Mouse (Mus musculus): Measurements from ENCODE around the gene Slc7a11. TPM values are rescaled to one million over a fixed set of nuclear protein-coding genes. Genes with fewer than 3 reads are reported as not detected.

Gene Slc7a11
- total and polyA plus RNA-seq, 3 experiments, result 0.03 to 0.98 (median 0.38) TPM

DNA sequence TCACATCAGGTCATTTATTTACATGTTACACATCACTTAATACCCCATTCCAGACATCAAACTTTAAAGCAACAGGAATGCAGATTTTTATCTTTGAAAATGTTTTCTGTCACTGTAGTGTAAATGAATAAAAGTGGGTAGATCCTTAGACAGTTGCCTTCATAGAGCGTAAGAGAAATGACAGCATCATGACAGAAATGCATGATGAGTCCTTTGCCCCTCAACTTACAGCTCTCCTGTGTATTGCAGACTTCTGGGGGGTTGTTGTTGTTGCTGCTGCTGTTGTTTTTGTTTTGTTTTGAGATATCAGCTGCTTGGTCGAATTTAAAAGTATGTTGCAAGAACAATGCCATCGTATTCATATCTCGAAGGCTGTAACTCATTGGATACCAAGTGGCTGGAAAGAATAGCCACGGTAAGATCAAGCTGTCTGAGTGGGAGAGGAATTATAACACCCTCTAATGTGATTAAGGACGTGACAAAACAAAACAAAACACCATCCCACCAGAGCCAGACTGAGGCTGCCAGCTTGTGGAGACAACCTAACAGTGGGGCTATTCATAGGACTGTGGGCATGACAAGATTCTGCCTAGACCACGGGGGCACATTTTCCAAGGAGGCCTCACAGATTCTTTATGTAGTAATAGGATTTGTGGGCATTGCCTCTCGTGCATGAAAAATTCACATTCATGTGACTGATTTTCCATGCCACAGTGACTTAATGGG, 557.0 kb downstream of the Slc7a11 start:
- ATAC-seq (ENCODE audit: extremely low read depth, insufficient number of reproducible peaks, low FRiP score, poor library complexity, severe bottlenecking) (no peak), DNase-seq (ENCODE audit: low spot score) (no peak)
- Histone ChIP-seq H3K4me3 (ENCODE audit: low read depth, low read length) (no peak overlapping the region), H3K36me3 (replicated peaks) (no peaks in the 10 kb centered on the region), H3K9me3 (replicated peaks) (no peaks in the 10 kb centered on the region), H3K27me3 (ENCODE audit: insufficient read depth, low read length) (no peaks in the 10 kb centered on the region), H3K4me1 (ENCODE audit: insufficient read depth, low read depth, low read length) (no peaks in the 10 kb centered on the region)
- TF ChIP-seq GATA2 (IDR thresholded peaks at IDR 0.05; ENCODE audit: borderline replicate concordance, low read depth, low read length) (no peak), GATA1 (IDR thresholded peaks at IDR 0.05; ENCODE audit: borderline replicate concordance, low read length) (no peak), POLR2AphosphoS5 (IDR thresholded peaks at IDR 0.05; ENCODE audit: insufficient replicate concordance, low read depth, low read length) (no peak), CTCF (IDR thresholded peaks at IDR 0.05; ENCODE audit: low read depth, low read length) (no peak), TAL1 (conservative IDR thresholded peaks at IDR 0.05; ENCODE audit: low read depth, low read length) (no peak)

DNA sequence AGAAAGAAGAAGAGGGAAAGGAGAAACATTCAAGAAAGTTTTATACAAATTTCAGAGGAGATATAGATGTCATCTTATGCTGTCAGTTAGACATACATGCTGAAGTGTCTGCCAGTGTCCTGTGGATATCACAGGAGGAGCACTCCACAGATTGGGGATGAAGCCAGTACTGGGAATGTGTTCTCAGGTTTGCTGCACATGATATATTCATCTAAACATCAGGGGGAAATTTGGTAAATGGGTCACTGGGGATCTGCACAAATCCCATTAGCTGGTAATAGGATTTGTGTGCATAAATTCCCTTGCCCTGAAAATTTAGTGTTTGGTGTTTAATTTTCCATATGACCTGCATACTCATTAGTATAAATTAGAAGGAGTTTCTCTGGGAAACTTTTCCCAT, 562.9 kb downstream of the Slc7a11 start:
- no peak for DNase-seq (ENCODE audit: low spot score)
- Histone ChIP-seq H3K4me1 (ENCODE audit: insufficient read depth, low read depth, low read length) (no peaks in the 10 kb centered on the region), H3K4me3 (ENCODE audit: low read depth, low read length) (no peak overlapping the region), H3K36me3 (replicated peaks) (no peaks in the 10 kb centered on the region), H3K9me3 (replicated peaks) (no peaks in the 10 kb centered on the region), H3K27me3 (ENCODE audit: insufficient read depth, low read length) (no peaks in the 10 kb centered on the region)
- ATAC-seq (ENCODE audit: extremely low read depth, insufficient number of reproducible peaks, low FRiP score, poor library complexity, severe bottlenecking), result no peak
- TF ChIP-seq TAL1 (conservative IDR thresholded peaks at IDR 0.05; ENCODE audit: low read depth, low read length) (no peak), GATA1 (IDR thresholded peaks at IDR 0.05; ENCODE audit: borderline replicate concordance, low read length) (no peak), GATA2 (IDR thresholded peaks at IDR 0.05; ENCODE audit: borderline replicate concordance, low read depth, low read length) (no peak), POLR2AphosphoS5 (IDR thresholded peaks at IDR 0.05; ENCODE audit: insufficient replicate concordance, low read depth, low read length) (no peak), CTCF (IDR thresholded peaks at IDR 0.05; ENCODE audit: low read depth, low read length) (no peak)

DNA sequence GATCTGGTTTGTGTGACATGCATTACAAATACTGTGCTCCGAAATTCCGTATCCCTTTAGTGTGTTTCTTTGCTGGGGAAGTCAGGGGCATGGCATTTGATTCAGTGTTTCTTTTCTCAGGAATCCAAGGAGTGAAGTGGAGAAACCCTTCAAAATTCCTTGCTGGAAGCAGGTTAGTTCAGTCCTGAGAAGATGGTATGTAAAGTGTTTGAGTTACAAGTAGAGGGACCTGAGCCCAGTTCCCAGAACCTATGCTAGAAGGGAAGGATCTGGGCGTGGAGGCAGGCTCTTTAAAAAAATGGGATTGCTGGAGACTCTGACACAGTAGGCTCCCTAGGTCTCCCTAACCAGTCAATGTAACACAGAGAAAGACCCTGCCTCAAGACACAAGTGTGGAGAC, 572.6 kb downstream of the Slc7a11 start:
- TF ChIP-seq CTCF (IDR thresholded peaks at IDR 0.05; ENCODE audit: low read depth, low read length), result no peak
- TF ChIP-seq GATA1 (IDR thresholded peaks at IDR 0.05; ENCODE audit: borderline replicate concordance, low read length), result no peak
- no peak for TF ChIP-seq TAL1 (conservative IDR thresholded peaks at IDR 0.05; ENCODE audit: low read depth, low read length)
- TF ChIP-seq POLR2AphosphoS5 (IDR thresholded peaks at IDR 0.05; ENCODE audit: insufficient replicate concordance, low read depth, low read length), result no peak
- no peak for TF ChIP-seq GATA2 (IDR thresholded peaks at IDR 0.05; ENCODE audit: borderline replicate concordance, low read depth, low read length)
- H3K9me3 ChIP-seq (replicated peaks), result 0 out of 2 replicates have a peak, but pooled peaks cover 5% of the 10 kb centered on the region
- H3K36me3 ChIP-seq (replicated peaks), result no peaks in the 10 kb centered on the region
- H3K4me1 ChIP-seq (ENCODE audit: insufficient read depth, low read depth, low read length), result no peaks in the 10 kb centered on the region
- H3K27me3 ChIP-seq (ENCODE audit: insufficient read depth, low read length), result no peaks in the 10 kb centered on the region
- H3K4me3 ChIP-seq (ENCODE audit: low read depth, low read length), result no peak overlapping the region
- no peak for DNase-seq (ENCODE audit: low spot score)
- ATAC-seq (ENCODE audit: extremely low read depth, insufficient number of reproducible peaks, low FRiP score, poor library complexity, severe bottlenecking), result no peak

DNA sequence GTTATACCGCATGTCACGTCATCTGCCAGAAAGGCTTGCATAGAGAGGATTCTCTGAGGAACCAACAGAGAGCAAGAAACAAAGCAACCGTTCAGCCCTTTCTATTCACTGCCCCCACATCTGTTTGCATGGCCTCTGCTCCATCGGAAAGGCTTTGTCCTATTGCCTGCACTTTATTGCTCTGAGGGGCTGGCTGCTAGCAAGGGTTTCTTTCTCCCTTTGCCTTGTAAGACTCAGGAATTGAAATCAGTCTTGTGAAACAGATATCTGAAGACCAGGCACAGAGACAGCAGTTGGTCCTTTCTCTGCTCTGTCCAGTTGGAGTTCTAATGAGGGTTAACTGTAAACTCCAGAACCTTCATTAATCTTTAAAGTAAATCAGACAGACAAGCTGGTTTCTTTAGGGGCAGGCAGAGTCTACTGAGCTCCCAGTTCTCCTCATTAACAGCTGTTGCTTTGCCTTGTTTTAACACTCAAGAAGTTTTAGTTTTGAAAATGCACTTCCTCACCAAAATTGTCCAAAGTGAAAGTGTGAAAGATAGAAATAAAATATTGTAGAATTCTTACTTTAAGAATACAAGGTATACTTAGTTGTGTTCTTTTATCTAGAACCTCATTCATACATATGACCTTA, 575.3 kb downstream of the Slc7a11 start:
- H3K9me3 ChIP-seq (replicated peaks), result 0 out of 2 replicates have a peak, but pooled peaks cover 8% of the 10 kb centered on the region
- no peak overlapping the region for H3K4me3 ChIP-seq (ENCODE audit: low read depth, low read length)
- no peak for DNase-seq (ENCODE audit: low spot score)
- ATAC-seq (ENCODE audit: extremely low read depth, insufficient number of reproducible peaks, low FRiP score, poor library complexity, severe bottlenecking), result no peak
- TF ChIP-seq GATA2 (IDR thresholded peaks at IDR 0.05; ENCODE audit: borderline replicate concordance, low read depth, low read length) (no peak), TAL1 (conservative IDR thresholded peaks at IDR 0.05; ENCODE audit: low read depth, low read length) (no peak), GATA1 (IDR thresholded peaks at IDR 0.05; ENCODE audit: borderline replicate concordance, low read length) (no peak), POLR2AphosphoS5 (IDR thresholded peaks at IDR 0.05; ENCODE audit: insufficient replicate concordance, low read depth, low read length) (no peak), CTCF (IDR thresholded peaks at IDR 0.05; ENCODE audit: low read depth, low read length) (no peak)
- H3K27me3 ChIP-seq (ENCODE audit: insufficient read depth, low read length), result no peaks in the 10 kb centered on the region
- no peaks in the 10 kb centered on the region for H3K4me1 ChIP-seq (ENCODE audit: insufficient read depth, low read depth, low read length)
- no peaks in the 10 kb centered on the region for H3K36me3 ChIP-seq (replicated peaks)

DNA sequence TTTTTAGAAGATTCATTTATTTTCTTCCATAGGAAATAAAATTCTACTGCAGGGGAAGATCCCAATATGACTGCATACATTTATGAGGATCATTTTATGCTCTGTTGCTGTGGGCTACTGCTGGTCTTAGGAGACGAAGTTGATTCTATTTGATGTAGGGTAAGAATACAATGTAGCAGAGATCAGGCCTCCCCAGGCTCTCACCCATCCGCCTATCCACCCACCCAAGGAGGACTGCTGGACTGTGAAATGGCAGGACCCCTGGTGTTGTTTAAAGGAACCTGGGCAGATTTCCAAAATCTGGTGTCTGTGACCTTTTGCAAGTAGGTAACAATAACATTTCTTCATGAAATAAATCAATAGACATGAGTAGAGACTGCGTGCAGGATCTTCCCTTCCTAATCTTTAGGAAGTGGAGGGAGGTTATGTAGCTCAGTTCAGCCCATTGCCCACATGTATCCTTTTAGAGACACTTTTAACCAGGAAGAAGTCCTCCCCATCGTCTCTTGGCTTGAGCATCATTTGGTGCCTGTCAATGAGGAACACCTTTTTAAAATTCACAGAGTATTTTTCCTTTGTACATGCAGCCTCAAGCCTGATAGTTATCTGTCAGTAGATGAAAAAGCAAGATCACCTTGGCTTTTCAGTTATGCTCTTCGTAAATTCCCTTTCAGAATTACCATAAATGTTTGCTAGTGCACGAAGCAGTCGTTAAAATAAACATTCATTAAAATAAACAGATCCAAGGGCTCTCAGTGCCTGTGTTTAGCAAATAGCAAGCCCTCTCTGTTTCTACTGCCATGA, 576.1 kb downstream of the Slc7a11 start:
- H3K9me3 ChIP-seq (replicated peaks), result 0 out of 2 replicates have a peak, but pooled peaks cover 8% of the 10 kb centered on the region
- H3K4me1 ChIP-seq (ENCODE audit: insufficient read depth, low read depth, low read length), result no peaks in the 10 kb centered on the region
- H3K36me3 ChIP-seq (replicated peaks), result no peaks in the 10 kb centered on the region
- TF ChIP-seq CTCF (IDR thresholded peaks at IDR 0.05; ENCODE audit: low read depth, low read length), result no peak
- no peak for TF ChIP-seq TAL1 (conservative IDR thresholded peaks at IDR 0.05; ENCODE audit: low read depth, low read length)
- no peak for TF ChIP-seq POLR2AphosphoS5 (IDR thresholded peaks at IDR 0.05; ENCODE audit: insufficient replicate concordance, low read depth, low read length)
- no peak for TF ChIP-seq GATA1 (IDR thresholded peaks at IDR 0.05; ENCODE audit: borderline replicate concordance, low read length)
- TF ChIP-seq GATA2 (IDR thresholded peaks at IDR 0.05; ENCODE audit: borderline replicate concordance, low read depth, low read length), result no peak
- ATAC-seq (ENCODE audit: extremely low read depth, insufficient number of reproducible peaks, low FRiP score, poor library complexity, severe bottlenecking), result no peak
- no peak for DNase-seq (ENCODE audit: low spot score)
- H3K27me3 ChIP-seq (ENCODE audit: insufficient read depth, low read length), result no peaks in the 10 kb centered on the region
- no peak overlapping the region for H3K4me3 ChIP-seq (ENCODE audit: low read depth, low read length)
